Mouse (Mus musculus) MN1 (cell line): ENCODE data around the gene Wdr24.

Experiments
- DNase-seq: peaks from one replicate; pipeline ENCODE4 v3.0.0-alpha.2; 2016; ENCODE audit warnings: low spot score

Wdr24 gene

GRCm38 (mm10) chr17:25823452-25823851, at the start of gene Wdr24:
Wdr24 (plus strand) TSS chr17:25823627.
- peak; percentile 92 for DNase-seq

- DNase-seq = no peak
Measured at GRCm38 (mm10) chr17:25775318-25776062, 47.9 kb upstream of the Wdr24 start.

- DNase-seq = no peak
Measured at GRCm38 (mm10) chr17:25777948-25778347, 45.5 kb upstream of the Wdr24 start.

- no peak for DNase-seq
Measured at GRCm38 (mm10) chr17:25781339-25781738, 42.1 kb upstream of the Wdr24 start.

DNA sequence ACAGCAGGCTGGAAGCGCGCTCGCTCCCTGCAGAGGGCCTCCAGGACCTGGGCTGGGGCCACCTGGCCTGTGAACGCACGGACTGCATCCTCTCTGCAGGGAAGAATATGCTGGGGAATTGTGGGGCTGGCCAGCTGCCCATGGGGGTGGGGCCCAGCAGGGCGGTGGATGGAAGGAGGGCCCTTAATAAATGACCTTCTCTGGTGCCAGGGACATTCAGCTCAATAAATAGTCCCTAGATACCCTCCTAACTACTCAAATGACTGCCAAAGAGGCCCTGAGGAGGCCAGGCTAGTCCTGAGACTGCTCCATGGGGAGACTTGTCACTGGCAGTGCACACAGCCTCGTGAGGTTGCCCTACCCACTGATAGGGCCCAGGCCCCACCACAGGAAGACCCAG, 40.3 kb upstream of the Wdr24 start:
- peak; percentile 89 for DNase-seq

DNA sequence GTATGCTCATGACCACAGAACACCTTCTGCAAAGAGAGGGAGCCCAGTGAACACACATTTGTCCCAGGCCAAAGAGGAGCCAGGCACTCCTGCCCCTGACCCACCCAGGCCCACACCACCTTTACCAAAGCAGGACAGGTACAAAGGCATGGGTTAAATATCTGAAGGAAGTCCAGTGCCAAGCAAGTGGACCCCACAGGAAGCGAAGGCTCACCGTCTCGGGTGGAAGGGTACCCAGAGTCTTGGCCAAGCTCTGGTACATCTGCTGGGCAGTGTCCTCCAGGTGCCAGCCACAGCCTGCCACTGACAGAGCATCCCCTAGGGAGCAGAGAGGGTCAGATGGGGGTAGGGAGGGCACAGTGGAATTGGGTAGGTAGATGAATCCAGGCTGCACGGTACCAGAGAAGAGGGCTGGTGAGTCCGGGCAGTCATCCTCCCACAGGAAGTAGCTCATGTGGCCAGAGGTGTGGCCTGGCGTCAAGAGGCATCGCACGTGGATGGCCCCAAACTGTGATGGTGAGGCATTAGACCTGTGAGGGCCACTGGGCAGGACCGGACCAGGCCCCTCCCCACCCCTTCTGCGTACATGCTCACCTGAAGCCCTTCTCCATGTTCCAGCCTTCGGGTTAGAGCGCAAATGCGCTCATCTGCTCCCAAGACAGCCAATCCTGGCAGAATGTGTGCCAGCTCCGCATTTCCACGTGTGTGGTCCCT, 39.4 kb upstream of the Wdr24 start:
- DNase-seq = no peak

GRCm38 (mm10) chr17:25785281-25785745, 38.1 kb upstream of the Wdr24 start, which contains the start of gene Haghl:
Haghl (minus strand) TSS chr17:25785673.
- peak; percentile 97 for DNase-seq

GRCm38 (mm10) chr17:25786280-25786679, 37.1 kb upstream of the Wdr24 start, which contains the start of gene Ccdc78:
Ccdc78 (plus strand) TSS chr17:25786580.
- DNase-seq = no peak

GRCm38 (mm10) chr17:25786781-25787504, 36.5 kb upstream of the Wdr24 start:
- no peak for DNase-seq

DNA sequence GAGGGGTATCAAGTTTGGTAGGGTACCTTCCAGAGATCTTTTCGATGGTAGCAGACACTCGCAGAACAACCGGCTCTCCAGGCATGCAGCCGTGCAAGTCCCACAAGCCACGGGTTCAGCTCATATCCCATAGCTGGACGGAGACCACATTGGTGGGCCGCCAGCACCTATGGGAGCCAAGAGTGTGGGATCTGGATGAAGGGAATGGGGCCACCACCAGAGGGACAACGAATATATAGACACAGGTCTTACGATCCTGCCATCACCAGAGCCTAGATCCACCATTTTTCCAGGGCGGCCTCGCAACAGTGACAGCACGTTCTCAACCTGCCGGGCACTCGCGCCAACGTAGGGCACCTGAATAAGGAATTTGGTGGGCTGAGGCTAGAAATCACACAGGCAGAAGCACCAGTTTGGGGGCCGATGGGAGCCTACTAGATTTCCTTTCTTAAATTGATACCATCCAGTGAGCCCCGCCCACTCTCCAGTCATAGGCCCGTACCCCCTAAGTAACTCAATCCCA, 32.0 kb upstream of the Wdr24 start:
- peak; percentile 76 for DNase-seq

DNA sequence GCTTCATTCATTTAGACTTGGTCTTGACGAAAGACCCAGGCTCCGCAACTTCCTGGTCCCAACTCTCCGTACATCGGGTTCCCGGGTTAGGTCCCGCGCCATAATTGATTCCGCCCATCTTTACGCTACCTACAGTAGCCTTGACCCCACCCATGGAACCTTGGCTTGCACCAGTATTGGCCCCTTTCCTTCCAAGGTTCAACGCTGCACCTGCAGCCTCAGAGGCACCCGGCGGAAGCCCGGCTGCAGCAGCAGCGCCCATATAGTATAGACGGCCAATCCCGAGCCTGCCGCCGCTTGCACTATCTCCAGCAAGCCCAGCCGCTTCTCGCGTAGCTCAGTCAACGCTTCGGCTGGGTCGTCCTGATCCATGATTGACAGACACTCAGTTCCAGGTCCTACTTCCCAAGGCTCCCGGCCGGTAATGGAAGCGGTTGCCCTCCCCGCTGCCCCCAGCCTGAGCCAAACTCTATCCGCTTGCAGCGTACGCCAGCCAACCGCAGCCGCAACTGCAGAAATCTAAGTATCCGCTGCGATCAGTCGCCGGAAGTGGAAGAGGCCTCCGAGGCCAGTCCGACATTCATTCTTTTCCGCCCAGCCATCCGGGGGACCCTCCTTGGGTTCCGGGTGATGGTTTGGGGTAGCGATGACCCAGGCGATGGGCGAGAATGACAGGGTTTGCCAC, 31.4 kb upstream of the Wdr24 start:
- peak; percentile 91 for DNase-seq

DNA sequence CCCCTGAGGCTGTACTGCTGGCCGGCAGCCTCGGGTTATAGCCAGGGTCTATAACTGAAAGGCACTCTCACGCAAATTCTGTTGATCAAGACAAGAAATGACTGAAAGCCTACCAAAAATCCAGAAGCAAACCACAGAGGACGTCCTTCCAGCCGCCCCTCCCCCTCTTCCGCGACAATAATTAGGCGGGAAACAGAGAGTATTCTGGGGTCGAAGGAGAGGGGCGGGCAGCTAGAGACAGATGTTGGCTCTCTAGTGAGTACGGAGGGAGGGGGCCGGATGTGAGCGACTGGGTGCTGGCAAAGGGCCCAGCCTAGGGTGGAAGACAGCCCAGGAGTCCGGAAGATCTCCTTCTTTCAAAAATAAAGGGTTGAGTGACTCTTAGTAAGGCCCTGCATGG, 30.8 kb upstream of the Wdr24 start, which contains the start of gene Fam173a:
TSS of gene Fam173a (minus strand) at position 287 of the 400 bp plus-strand sequence.
- peak; percentile 85 for DNase-seq

GRCm38 (mm10) chr17:25794197-25794596, 29.2 kb upstream of the Wdr24 start:
- no peak for DNase-seq

DNA sequence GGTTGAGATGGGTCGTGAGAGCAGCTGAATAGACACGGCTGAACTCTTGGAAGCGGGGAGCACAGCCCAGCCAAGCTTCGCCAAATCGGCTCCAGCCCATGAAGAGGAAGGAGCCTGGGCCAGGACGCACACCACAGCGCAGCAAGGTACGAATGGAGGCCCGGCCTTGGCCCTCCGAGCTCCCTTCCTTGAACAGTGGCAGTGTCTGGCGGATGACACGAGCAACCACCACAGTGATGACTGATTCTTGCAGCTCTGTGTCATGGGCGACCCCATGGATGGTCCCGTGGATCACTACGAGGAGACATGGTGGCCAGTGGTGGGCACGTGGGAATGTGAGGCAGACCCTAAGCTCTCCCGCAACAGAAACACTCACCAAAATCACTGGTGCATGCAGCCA, 28.4 kb upstream of the Wdr24 start:
- no peak for DNase-seq

DNA sequence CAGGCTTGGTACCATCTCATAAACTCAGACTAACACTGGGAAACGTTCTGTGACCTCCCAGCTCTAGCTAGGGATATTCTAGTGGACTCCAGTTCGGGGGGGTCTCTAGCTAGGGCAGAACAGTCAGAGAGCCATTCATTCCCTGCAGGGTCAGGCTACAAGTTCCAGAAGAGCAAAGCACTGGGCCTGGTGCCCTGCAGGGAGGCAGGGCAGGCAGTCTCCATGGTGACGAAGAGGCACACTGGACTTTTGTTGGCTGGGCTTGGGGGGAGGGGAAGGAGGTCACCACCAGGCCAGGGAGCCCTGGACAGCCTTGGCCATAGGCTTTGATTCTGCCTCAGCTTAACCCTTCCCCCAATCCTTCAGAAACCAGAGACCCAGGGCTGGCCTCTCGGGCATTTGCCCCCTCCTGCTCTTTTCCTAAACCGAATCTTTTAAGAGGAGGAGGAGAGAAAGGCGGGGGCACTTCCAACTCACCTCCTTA, 27.8 kb upstream of the Wdr24 start, which contains the start of gene AC134908.4:
TSS of gene AC134908.4 (minus strand) at position 51 of the 484 bp plus-strand sequence.
- DNase-seq = peak; percentile 94

- peak; percentile 51 for DNase-seq
Measured at GRCm38 (mm10) chr17:25796211-25796771, 27.1 kb upstream of the Wdr24 start.

GRCm38 (mm10) chr17:25796951-25797369, 26.5 kb upstream of the Wdr24 start, which contains the start of gene Metrn:
Metrn (minus strand) TSS chr17:25797136.
- DNase-seq = peak; percentile 88

DNA sequence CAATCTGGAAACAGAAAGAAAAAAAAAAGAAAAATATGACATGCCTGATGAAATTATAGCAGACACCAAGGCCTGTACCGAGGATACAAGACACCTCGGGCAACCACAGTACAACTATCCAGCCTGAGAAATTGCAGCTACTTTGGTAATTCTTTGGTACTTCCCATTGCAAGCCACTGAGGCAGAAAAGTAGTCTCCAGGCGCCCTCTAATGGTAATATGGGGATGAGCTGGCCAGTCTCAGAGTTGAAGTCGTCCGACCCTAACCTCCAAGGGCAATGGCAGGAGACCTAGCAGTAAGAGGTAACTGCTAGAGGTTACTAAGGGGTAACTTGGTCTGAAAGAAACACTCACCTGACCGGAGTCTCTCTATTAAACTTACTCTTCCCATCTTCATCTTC, 22.4 kb upstream of the Wdr24 start:
- peak; percentile 91 for DNase-seq

DNA sequence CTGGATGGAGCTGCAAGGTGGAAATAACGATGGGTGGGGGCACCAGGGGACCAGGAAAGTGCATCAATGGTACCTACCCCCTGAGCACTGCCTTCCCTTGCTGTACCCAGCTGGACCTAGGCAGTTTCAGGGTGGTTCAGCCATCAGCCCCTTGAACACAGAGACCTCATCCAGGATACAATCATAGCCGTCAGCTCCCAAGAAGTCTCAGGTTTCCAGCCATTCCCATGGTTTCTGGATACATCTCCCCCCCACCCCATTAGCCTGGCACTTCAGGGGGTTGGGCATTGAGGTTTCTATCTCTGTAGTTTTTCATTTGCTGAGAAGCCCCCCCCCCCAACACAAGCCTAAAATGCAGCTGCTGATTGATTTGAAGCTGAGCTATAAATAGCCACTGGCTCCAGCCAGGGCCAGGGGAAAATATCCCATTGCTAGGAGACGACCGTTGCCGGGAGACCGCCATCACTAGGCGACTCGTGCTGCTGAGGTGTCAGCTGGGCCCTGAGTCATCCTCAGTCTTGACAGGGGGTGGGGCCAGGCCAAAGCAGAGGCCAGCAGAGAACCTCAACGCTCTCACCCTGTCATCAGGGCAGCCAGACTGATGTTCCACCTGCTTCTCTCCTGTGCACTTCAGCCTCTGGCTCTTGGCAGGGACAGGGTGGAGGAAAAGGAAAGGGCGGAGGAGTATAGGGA, 20.5 kb upstream of the Wdr24 start:
- DNase-seq = peak; percentile 96

- peak; percentile 57 for DNase-seq
Measured at GRCm38 (mm10) chr17:25806507-25806906, 16.9 kb upstream of the Wdr24 start.
